Mouse (Mus musculus) naive thymus-derived CD4-positive, alpha-beta T cell, adult 2 months (primary cell): ENCODE measurements at regions not wholly inside any gene's neighbourhood (a gene's known extent, or its start where the extent isn't known, plus 50 kb on each side); places are given as distances from the start of the nearest gene placed in this dataset.

Experiments used
- DNase-seq: peaks from one replicate; pipeline ENCODE4 v3.0.0-alpha.2; 2011; ENCODE audit warnings: low read depth

GRCm38 (mm10) chr14:111971857-111972256 lies 297.0 kb downstream of the Slitrk5 start:
- no peak for DNase-seq

GRCm38 (mm10) chr14:111995809-111996458 lies 321.0 kb downstream of the Slitrk5 start:
- DNase-seq = no peak

DNA sequence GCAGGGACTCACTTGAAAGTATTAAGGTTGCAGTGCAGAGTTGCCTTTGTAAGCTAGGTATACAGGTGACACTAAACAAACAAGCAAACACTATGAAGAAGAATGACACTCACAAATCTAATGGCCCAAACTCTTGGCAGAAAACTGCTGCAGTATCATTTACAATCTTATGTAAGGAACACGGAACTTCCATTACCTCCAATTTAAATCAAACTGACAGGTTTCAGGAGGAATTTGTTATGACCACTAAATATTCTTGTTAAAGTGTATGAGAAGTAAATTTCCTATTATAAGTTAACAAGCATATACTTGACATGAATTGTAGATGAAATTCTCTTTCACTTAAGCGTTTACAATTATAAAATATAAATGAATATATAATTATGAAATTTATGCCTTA lies 327.2 kb downstream of the Slitrk5 start:
- DNase-seq = no peak

GRCm38 (mm10) chr14:112002881-112003280 lies 328.0 kb downstream of the Slitrk5 start:
- no peak for DNase-seq

DNA sequence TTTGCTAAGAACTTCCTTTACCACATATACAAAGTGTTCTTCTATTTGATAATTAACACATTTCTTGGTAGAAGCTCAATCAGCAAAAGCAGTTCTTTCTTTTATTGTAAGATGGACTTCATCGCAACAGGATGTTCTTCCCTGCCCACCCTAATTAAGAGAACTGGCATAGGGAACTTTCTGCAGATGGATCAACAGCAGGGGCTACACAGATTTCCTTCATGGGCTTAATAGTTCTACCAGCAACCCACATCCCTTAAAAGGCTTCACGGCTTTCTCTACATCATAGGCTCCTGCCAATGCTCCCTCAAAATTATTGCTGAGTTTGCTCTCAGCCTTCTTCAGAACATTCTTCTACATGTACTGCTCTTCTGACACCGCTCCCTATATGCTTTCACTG lies 333.8 kb downstream of the Slitrk5 start:
- DNase-seq = no peak

DNA sequence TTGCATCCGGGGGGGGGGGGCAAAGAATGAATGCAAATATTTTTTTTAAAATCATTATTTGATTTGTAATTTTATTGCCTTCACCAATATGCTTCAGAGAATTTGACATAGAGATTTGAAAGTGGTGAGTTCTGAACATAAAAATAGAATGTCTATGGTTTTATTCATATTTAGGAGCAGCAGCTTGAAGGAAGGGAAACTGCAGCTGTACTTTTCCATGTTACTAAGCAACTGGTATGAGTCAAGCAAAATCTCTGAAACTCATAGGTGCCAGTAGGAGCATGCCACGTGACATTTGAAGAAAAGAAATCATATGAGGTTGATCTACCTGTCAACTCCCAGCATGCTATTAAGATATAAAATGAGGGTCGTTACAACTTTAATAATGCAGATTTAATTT lies 354.4 kb downstream of the Slitrk5 start:
- no peak for DNase-seq

DNA sequence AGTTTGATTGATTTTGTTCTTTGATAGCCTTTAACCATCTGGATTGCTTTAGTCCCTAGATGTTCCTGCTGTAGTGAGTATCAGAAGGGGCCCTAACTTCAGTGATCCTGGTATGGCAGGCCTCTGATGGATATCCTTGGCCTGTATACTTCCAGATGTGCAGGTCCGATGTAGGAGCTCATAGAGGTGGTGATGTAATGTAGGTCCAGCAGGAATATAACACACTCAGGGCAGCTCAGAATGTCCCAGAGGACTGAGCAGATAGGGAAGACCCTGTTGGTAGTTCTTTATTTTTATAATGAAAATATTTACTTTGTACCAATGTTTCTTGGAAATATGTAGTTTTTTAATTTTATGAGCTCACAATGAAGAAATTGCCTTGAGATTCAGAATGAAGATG lies 400.2 kb downstream of the Slitrk5 start:
- DNase-seq = peak; percentile 2
